Mouse (Mus musculus): ENCODE measurements around the gene Pcna. TPM values are rescaled to one million over a fixed set of nuclear protein-coding genes. Genes with fewer than 3 reads are reported as not detected.

Gene Pcna
- polyA plus RNA-seq, 1 experiment, result 38.2 TPM

GRCm38 (mm10) chr2:132282453-132283174 is 29.5 kb upstream of the Pcna start:
- H3K36me3 ChIP-seq (ENCODE audit: control insufficient read depth, insufficient read depth, low read length), result no peaks in the 10 kb centered on the region
- TF ChIP-seq POLR2A (IDR thresholded peaks at IDR 0.05; ENCODE audit: low read depth, low read length) (no peak), CTCF (conservative IDR thresholded peaks at IDR 0.05; ENCODE audit: insufficient read depth, insufficient read length, low read depth, low read length) (no peak)
- no peak overlapping the region for H3K4me3 ChIP-seq (ENCODE audit: insufficient read depth, low read depth, low read length)
- 48% methylated on average over 12 of the region's 12 CpGs for WGBS
- H3K27me3 ChIP-seq (replicated peaks; ENCODE audit: control insufficient read depth, insufficient read depth, low read length), result no peaks in the 10 kb centered on the region
- H3K4me1 ChIP-seq (ENCODE audit: control insufficient read depth, insufficient read depth, low read length), result peaks cover 32% of the 10 kb centered on the region
- H3K27ac ChIP-seq (ENCODE audit: insufficient read depth, low read depth, low read length), result peak overlapping the region; percentile 76
- DNase-seq, result no peak

DNA sequence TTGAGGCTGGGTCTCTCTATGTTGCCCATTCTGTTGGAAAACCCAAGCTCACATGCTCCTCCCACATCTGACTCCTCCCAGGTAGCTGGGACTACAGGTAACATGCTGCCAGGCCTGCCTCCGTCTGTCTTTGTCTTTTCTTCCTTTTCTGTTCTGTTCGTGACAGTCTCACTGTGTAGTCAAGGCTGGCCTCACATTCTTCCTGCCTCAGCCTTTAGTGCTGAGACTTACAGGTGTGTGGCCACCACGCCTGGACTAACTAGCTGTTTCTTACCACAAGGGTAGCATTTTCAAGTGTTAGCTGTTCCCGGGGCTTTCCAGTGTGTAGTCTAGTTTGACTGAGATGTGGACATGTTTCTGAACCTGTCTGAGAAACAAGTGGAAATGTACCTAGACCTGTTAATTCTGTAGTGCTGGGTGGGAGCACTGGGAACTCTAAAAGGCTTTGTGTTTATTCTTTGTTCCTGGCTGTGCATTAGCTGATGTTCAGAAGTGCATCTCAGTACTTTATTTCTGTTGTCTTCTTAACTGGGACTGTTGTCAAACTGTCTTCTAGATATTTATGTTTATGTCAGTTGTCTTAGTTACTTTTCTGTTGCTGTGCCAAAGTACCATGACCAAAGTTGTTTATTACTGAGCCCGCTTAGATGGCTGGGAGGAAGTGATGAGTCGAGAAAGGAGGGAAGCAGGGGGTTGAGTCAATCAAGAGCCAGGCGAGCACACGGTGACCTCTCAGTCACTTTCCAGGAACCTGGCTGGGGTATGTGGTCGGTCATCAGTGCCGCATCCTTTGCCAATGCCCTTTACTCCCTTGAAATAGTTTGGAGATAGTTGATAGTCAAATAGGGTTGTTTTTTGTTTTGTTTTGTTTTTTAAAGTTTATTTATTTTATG is 28.7 kb upstream of the Pcna start:
- H3K27me3 ChIP-seq (replicated peaks; ENCODE audit: control insufficient read depth, insufficient read depth, low read length), result no peaks in the 10 kb centered on the region
- no peak overlapping the region for H3K4me3 ChIP-seq (ENCODE audit: insufficient read depth, low read depth, low read length)
- peak; percentile 57 for DNase-seq
- peaks cover 32% of the 10 kb centered on the region for H3K4me1 ChIP-seq (ENCODE audit: control insufficient read depth, insufficient read depth, low read length)
- 40% methylated on average over 10 of the region's 10 CpGs for WGBS
- TF ChIP-seq POLR2A (IDR thresholded peaks at IDR 0.05; ENCODE audit: low read depth, low read length) (no peak), CTCF (conservative IDR thresholded peaks at IDR 0.05; ENCODE audit: insufficient read depth, insufficient read length, low read depth, low read length) (no peak)
- no peaks in the 10 kb centered on the region for H3K36me3 ChIP-seq (ENCODE audit: control insufficient read depth, insufficient read depth, low read length)
- H3K27ac ChIP-seq (ENCODE audit: insufficient read depth, low read depth, low read length), result peak overlapping the region; percentile 53

- Histone ChIP-seq H3K4me3 (ENCODE audit: insufficient read depth, low read depth, low read length) (no peak overlapping the region), H3K27ac (ENCODE audit: insufficient read depth, low read depth, low read length) (no peak overlapping the region), H3K27me3 (replicated peaks; ENCODE audit: control insufficient read depth, insufficient read depth, low read length) (no peaks in the 10 kb centered on the region), H3K4me1 (ENCODE audit: control insufficient read depth, insufficient read depth, low read length) (peaks cover 32% of the 10 kb centered on the region), H3K36me3 (ENCODE audit: control insufficient read depth, insufficient read depth, low read length) (no peaks in the 10 kb centered on the region)
- no peak for DNase-seq
- WGBS, result 88% methylated on average over 10 of the region's 10 CpGs
- TF ChIP-seq POLR2A (IDR thresholded peaks at IDR 0.05; ENCODE audit: low read depth, low read length), result no peak
Observed at GRCm38 (mm10) chr2:132280518-132281120, 27.5 kb upstream of the Pcna start.

GRCm38 (mm10) chr2:132279978-132280377 is 26.9 kb upstream of the Pcna start:
- Histone ChIP-seq H3K4me1 (ENCODE audit: control insufficient read depth, insufficient read depth, low read length) (peaks cover 32% of the 10 kb centered on the region), H3K27me3 (replicated peaks; ENCODE audit: control insufficient read depth, insufficient read depth, low read length) (no peaks in the 10 kb centered on the region), H3K27ac (ENCODE audit: insufficient read depth, low read depth, low read length) (no peak overlapping the region), H3K4me3 (ENCODE audit: insufficient read depth, low read depth, low read length) (no peak overlapping the region), H3K36me3 (ENCODE audit: control insufficient read depth, insufficient read depth, low read length) (no peaks in the 10 kb centered on the region)
- 50% methylated on average over 4 of the region's 4 CpGs for WGBS
- no peak for TF ChIP-seq POLR2A (IDR thresholded peaks at IDR 0.05; ENCODE audit: low read depth, low read length)
- TF ChIP-seq CTCF (conservative IDR thresholded peaks at IDR 0.05; ENCODE audit: insufficient read depth, insufficient read length, low read depth, low read length), result no peak
- no peak for DNase-seq

DNA sequence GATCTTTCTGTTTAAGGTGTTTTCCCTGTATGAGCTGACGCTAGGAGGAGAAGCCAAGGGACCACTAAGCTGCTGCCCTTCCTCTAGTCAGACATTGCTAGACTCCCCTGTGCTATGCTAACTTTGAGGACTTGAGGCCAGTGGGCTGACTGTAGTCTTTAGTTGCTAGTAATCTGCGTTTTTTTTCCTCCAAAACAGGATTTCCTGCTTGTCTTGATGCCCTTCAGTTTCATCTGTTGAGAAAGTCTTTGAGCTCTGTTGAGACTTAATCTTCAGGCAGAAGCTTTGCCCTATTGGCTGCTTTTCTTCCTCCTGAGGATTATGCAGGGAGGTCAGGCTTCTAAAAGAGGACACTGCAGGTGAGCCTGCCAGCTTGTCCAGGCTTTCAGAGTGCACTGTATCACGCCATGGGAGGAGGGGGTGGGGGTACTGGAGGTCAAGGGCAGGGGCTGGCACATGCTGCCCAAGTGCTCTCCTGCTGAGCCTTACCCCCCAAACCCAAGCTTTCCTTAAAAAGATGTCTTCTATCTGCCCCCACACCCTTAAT is 26.3 kb upstream of the Pcna start:
- no peaks in the 10 kb centered on the region for H3K36me3 ChIP-seq (ENCODE audit: control insufficient read depth, insufficient read depth, low read length)

GRCm38 (mm10) chr2:132278273-132278853 is 25.2 kb upstream of the Pcna start:
- H3K27me3 ChIP-seq (replicated peaks; ENCODE audit: control insufficient read depth, insufficient read depth, low read length), result no peaks in the 10 kb centered on the region
- peaks cover 29% of the 10 kb centered on the region for H3K4me1 ChIP-seq (ENCODE audit: control insufficient read depth, insufficient read depth, low read length)
- no peak for DNase-seq
- H3K27ac ChIP-seq (ENCODE audit: insufficient read depth, low read depth, low read length), result no peak overlapping the region
- H3K36me3 ChIP-seq (ENCODE audit: control insufficient read depth, insufficient read depth, low read length), result no peaks in the 10 kb centered on the region
- H3K4me3 ChIP-seq (ENCODE audit: insufficient read depth, low read depth, low read length), result no peak overlapping the region
- 37% methylated on average over 8 of the region's 8 CpGs for WGBS
- TF ChIP-seq CTCF (conservative IDR thresholded peaks at IDR 0.05; ENCODE audit: insufficient read depth, insufficient read length, low read depth, low read length) (no peak), POLR2A (IDR thresholded peaks at IDR 0.05; ENCODE audit: low read depth, low read length) (no peak)

More for the DNA sequence above, 26.3 kb upstream of the Pcna start:
- H3K27me3 ChIP-seq (replicated peaks; ENCODE audit: control insufficient read depth, insufficient read depth, low read length), result no peaks in the 10 kb centered on the region
- TF ChIP-seq POLR2A (IDR thresholded peaks at IDR 0.05; ENCODE audit: low read depth, low read length), result no peak
- TF ChIP-seq CTCF (conservative IDR thresholded peaks at IDR 0.05; ENCODE audit: insufficient read depth, insufficient read length, low read depth, low read length), result no peak
- no peak overlapping the region for H3K27ac ChIP-seq (ENCODE audit: insufficient read depth, low read depth, low read length)
- peaks cover 32% of the 10 kb centered on the region for H3K4me1 ChIP-seq (ENCODE audit: control insufficient read depth, insufficient read depth, low read length)
- no peak overlapping the region for H3K4me3 ChIP-seq (ENCODE audit: insufficient read depth, low read depth, low read length)
- WGBS, result 54% methylated on average over 3 of the region's 3 CpGs
- DNase-seq, result no peak

Data from kidney, adult 2 months (tissue).